Mouse (Mus musculus) erythroblast, embryonic 14.5 days (primary cell): ENCODE results near the gene Gm9857.

ENCODE experiments used
- GATA1 ChIP-seq: IDR thresholded peaks from 2 replicates; pipeline ENCODE4 v1.6.1; 2012; ENCODE audit warnings: low read length, inconsistent platforms, mixed read lengths
- TAL1 ChIP-seq: IDR thresholded peaks from 3 replicates; pipeline ENCODE4 v1.6.1; 2012; ENCODE audit warnings: low read length, inconsistent platforms, mixed read lengths

DNA sequence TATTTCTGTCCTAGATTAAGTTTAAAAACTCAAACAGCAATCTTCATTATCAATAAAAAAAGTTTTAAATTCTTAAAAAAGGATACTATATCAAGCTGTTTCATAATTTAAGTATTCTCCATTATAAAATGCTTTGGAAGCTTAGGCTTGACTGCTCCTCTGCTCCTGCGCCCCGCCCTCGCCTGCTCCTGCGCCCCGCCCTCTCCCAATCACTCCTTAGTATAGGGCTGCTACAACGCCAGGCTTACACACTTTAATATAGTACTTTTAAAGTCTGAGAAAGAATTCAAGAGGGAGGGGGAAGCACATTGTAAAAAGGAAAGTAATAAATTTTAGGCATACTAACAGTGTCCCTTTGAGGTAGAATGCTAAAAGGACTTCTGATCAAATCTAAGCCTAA is 37.3 kb downstream of the Gm9857 start:
- TF ChIP-seq GATA1 = no peak
- no peak for TF ChIP-seq TAL1
